Mouse (Mus musculus) forebrain, postnatal 0 days (tissue): Measurements from ENCODE around the gene Saa1. TPM values are rescaled to one million over a fixed set of nuclear protein-coding genes. Genes with fewer than 3 reads are reported as not detected.
"Not testable (repeated sequence)": the region's sequence is repeated elsewhere in the genome, so short reads cannot be mapped to it uniquely, and the experiment has no call there.

Source experiments
- ATAC-seq: fragments of 200-750 bp; cut with Nextera tagmentation; 2 replicates; pipeline ENCODE4 v1.8.0; 2017; ENCODE audit warnings: mild to moderate bottlenecking, moderate library complexity
- DNase-seq: peaks from one replicate; pipeline ENCODE4 v3.0.0-alpha.2; 2015
- H3K27ac ChIP-seq: fragments of 300-500 bp; sonication (generic); 2 replicates; pipeline ENCODE4 v1.5.1; 2014; ENCODE audit warnings: low read depth, mild to moderate bottlenecking, antibody characterized with exemption, low read length, moderate library complexity, mixed read lengths
- H3K27me3 ChIP-seq: fragments of 300-500 bp; sonication (generic); 2 replicates; pipeline ENCODE4 v1.6.1; 2014; ENCODE audit warnings: mild to moderate bottlenecking, low read length, mixed read lengths; ENCODE audit not compliant: insufficient read depth
- H3K36me3 ChIP-seq: fragments of 300-500 bp; sonication (generic); 2 replicates; pipeline ENCODE4 v1.6.1; 2014; ENCODE audit warnings: mild to moderate bottlenecking, moderate library complexity; ENCODE audit not compliant: insufficient read depth
- H3K4me1 ChIP-seq: fragments of 300-500 bp; sonication (generic); 2 replicates; pipeline ENCODE4 v1.6.1; 2014; ENCODE audit warnings: antibody characterized with exemption; ENCODE audit not compliant: insufficient read depth
- H3K4me2 ChIP-seq: fragments of 300-500 bp; sonication (generic); 2 replicates; pipeline ENCODE4 v1.6.1; 2014; ENCODE audit warnings: low read depth, mild to moderate bottlenecking, moderate library complexity
- H3K4me3 ChIP-seq: fragments of 300-500 bp; sonication (generic); 2 replicates; pipeline ENCODE4 v1.5.1; 2014; ENCODE audit warnings: low read depth, low read length, mixed read lengths
- H3K9ac ChIP-seq: fragments of 300-500 bp; sonication (generic); 2 replicates; pipeline ENCODE4 v1.6.1; 2014; ENCODE audit warnings: mild to moderate bottlenecking
- H3K9me3 ChIP-seq: fragments of 300-500 bp; sonication (generic); 2 replicates; pipeline ENCODE4 v1.6.1; 2016; ENCODE audit warnings: low read length
- CTCF ChIP-seq: sonication (generic); IDR thresholded peaks from 2 replicates; pipeline ENCODE4 v1.5.1; 2016; ENCODE audit warnings: antibody characterized with exemption, control low read depth, low read depth
- WGBS: fragments of 180-500 bp; shearing (Covaris S2); extraction: QIAGEN DNeasy Blood & Tissue Kit; methylation state at CpG from one replicate; pipeline ENCODE4 v1.1.7; 2014; 5-methylcytosine and 5-hydroxymethylcytosine counted together
- polyA plus RNA-seq: library from polyadenylated mRNA; unstranded; fragments of >200 nt; fragmentation: Nextera tagmentation; extraction: Ambion mirVana; gene quantifications from 2 replicates; pipeline ENCODE4 v1.2.1, GENCODE M21; 2015
- total RNA-seq: library from RNA; depleted of rRNA; stranded (reverse); fragments of >200 nt; gene quantifications from 2 replicates; pipeline ENCODE4 v1.2.3, GENCODE M21; 2014; rRNA removed

Saa1 gene
- total RNA-seq (not detected in 2 replicates), polyA plus RNA-seq (0.36 TPM in 1 of 2 replicates, not detected in the other)

DNA sequence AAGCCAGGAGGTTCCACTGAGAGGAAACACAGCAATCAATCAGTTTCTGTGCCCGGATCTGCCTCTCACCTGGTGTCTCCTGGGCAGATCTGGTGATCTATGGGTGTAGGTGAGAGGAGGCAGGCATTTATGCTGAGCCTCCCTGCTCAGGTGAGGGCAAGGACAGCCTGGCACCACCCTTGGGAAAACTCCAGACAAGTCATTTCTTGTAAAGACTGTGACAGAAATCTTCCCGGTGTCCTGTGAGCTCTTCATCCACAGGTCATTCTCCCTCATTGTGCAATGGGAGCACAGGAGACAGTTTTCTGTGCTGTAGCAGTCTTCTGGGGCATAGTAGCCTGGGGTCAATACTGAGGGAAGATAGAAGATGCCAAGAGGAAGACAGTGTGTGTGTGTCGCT is at the start of gene Saa1:
Saa1 (minus strand) TSS at position 101 of the 400 bp plus-strand sequence.
- WGBS = 71% methylated on average over 3 of the region's 3 CpGs

DNA sequence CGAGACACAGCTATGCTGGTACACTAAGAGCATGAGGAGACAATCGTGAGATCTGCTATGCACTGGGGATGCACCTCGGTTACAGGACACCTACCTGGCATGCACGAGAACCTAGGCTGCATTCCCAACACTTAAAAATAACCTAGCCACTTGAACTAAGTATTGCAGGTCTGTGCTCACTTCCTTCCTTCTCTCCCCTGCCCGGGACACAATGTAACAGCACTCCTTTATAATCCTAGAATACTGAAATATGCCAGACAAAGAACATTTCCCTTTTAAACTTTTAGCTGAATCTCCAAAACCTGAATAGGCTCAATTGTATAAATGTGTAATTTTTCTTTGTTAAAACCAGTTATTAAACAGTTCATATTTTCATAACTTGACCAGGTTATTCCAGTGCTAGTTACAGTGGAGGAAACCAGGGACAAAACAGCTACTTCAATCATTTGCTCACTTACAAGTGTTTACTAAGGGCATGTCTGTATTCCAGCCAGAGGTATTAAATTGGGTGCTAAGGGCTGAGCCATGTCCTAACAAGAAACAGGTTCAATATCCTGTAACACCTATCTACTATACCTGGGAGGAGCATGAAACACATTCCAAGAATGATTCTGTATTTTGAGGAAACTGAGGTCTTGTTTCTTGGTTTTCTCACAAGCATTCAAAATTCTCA is 46.5 kb upstream of the Saa1 start:
- no peak for TF ChIP-seq CTCF
- Histone ChIP-seq H3K27me3 (no peaks in the 10 kb centered on the region), H3K4me2 (no peak overlapping the region), H3K4me3 (no peak overlapping the region), H3K36me3 (peaks cover 39% of the 10 kb centered on the region), H3K9me3 (no peaks in the 10 kb centered on the region), H3K9ac (no peak overlapping the region), H3K27ac (no peak overlapping the region), H3K4me1 (no peaks in the 10 kb centered on the region)
- DNase-seq (no peak), ATAC-seq (no peak)
- 90% methylated on average over 5 of the region's 5 CpGs for WGBS

More for the DNA sequence above, at the start of gene Saa1:
- H3K36me3 ChIP-seq, H3K9ac ChIP-seq, H3K4me1 ChIP-seq, DNase-seq, ATAC-seq, H3K27me3 ChIP-seq, H3K4me2 ChIP-seq, H3K27ac ChIP-seq, H3K9me3 ChIP-seq, H3K4me3 ChIP-seq: not testable (repeated sequence)

DNA sequence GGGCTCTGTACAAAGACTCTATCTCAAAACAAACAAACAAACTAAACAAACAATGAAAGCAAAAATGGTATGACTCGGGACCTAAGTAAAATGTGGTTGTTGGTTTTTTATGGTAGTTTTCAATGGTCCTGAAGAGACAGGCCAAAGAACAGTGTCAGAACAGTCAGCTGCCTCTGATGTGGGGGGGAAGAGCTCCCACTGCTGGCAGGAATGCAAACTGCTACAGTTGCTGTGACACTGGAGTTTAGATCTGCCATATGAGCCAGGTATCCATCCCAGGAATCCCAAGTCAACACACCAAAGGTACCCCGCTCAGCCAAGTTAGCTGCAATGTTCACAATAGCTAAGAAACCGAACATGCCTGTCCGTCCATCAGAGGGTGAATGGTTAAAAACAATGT is 27.9 kb upstream of the Saa1 start:
- Histone ChIP-seq H3K9ac (no peak overlapping the region), H3K9me3 (no peaks in the 10 kb centered on the region), H3K4me1 (no peaks in the 10 kb centered on the region), H3K4me3 (no peak overlapping the region), H3K27ac (no peak overlapping the region), H3K36me3 (peaks cover 71% of the 10 kb centered on the region), H3K27me3 (no peaks in the 10 kb centered on the region), H3K4me2 (no peak overlapping the region)
- peak; percentile 76 for DNase-seq
- 69% methylated on average over 4 of the region's 4 CpGs for WGBS
- TF ChIP-seq CTCF = peak; percentile 97
- no peak for ATAC-seq

DNA sequence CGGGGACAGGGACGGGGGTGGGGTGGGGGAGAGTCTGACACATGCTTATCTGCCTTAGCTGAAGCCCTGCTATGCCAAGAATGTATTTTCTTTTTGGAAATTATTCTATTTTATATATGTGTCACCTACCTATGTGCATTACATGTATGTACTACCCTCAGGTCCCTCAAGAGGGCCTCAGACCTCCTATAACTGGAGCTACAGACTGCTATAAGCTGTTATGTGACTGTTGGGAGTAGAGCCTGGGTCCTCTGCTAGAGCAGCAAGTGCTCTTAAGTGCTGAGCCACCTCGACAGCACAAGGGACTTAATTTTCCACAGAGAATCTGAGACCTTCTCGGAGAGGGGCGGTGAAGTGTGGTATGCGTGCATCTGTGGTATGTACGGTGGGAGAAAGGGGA is 25.7 kb upstream of the Saa1 start:
- no peak for TF ChIP-seq CTCF
- no peaks in the 10 kb centered on the region for H3K9me3 ChIP-seq
- no peak overlapping the region for H3K4me3 ChIP-seq
- H3K27ac ChIP-seq = no peak overlapping the region
- DNase-seq = no peak
- H3K36me3 ChIP-seq = peaks cover 71% of the 10 kb centered on the region
- no peak overlapping the region for H3K9ac ChIP-seq
- H3K27me3 ChIP-seq = no peaks in the 10 kb centered on the region
- H3K4me2 ChIP-seq = no peak overlapping the region
- 95% methylated on average over 7 of the region's 7 CpGs for WGBS
- H3K4me1 ChIP-seq = no peaks in the 10 kb centered on the region
- ATAC-seq = no peak

DNA sequence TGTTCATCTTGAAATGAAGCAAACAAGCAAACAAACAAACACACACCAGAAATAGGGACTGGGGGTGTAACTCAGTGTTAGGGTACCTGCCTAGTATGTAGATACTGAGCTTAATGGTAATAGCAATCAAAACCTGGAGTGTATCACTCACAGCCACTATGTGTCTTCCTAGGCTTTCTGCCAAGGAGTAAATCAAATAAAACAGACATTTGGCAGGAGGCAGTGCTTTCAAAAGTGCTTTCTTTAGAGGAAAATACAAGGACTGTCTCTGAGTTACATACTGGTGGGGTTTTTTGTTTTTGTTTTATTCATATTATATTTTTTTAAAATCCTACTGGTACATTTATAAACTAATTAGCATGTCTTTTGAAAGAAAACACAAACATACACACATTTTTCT is 24.6 kb upstream of the Saa1 start:
- Histone ChIP-seq H3K9me3 (no peaks in the 10 kb centered on the region), H3K4me2 (no peak overlapping the region), H3K4me1 (no peaks in the 10 kb centered on the region), H3K27me3 (no peaks in the 10 kb centered on the region), H3K36me3 (peaks cover 71% of the 10 kb centered on the region), H3K9ac (no peak overlapping the region), H3K27ac (no peak overlapping the region), H3K4me3 (no peak overlapping the region)
- ATAC-seq = no peak
- TF ChIP-seq CTCF = no peak
- no peak for DNase-seq

DNA sequence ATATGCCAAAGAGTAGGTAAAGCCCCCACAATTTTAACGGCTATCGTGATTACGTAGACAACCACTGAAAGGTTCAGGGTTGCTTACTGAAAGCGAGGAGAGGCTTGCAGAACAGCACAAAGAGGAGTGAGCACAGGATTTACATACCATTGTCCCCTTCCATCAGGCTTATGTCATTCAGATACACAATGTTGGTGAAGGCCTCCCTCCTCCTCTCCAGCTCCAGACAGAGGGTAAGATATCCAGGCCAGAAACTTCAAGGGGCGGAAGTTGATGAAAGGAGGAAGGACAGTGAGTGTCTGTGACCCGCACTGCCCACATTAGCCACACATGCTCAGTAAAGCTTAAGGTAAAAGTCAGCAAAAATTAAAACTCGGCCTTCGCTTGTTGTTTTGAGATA is 21.9 kb upstream of the Saa1 start:
- no peak overlapping the region for H3K9ac ChIP-seq
- TF ChIP-seq CTCF = no peak
- no peak overlapping the region for H3K27ac ChIP-seq
- WGBS = 69% methylated on average over 8 of the region's 8 CpGs
- DNase-seq (no peak), ATAC-seq (no peak)
- no peak overlapping the region for H3K4me3 ChIP-seq
- no peaks in the 10 kb centered on the region for H3K9me3 ChIP-seq
- no peaks in the 10 kb centered on the region for H3K4me1 ChIP-seq
- peaks cover 69% of the 10 kb centered on the region for H3K36me3 ChIP-seq
- no peak overlapping the region for H3K4me2 ChIP-seq
- H3K27me3 ChIP-seq = no peaks in the 10 kb centered on the region

DNA sequence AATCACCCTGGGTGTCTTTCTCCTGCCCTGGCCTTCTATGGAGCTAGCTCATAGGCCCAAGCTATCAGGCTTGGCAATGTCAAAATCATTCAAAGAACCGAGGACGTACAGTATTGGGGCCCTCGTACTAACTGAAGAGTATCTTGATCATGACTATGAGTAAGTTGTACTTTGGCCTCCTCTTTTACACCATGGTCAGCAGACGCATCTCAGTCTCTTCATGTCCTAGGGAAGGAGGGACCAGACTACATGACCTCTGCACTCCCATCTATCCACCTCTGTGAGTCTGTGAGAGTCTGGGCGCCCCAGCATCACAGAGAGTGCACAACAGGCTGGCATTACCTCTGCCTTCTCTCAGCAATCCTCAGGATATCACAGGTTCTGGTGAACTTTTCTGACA is 19.8 kb upstream of the Saa1 start:
- no peak for DNase-seq
- TF ChIP-seq CTCF = no peak
- Histone ChIP-seq H3K27ac (no peak overlapping the region), H3K9me3 (no peaks in the 10 kb centered on the region), H3K36me3 (peaks cover 60% of the 10 kb centered on the region), H3K4me2 (no peak overlapping the region), H3K4me1 (no peaks in the 10 kb centered on the region), H3K9ac (no peak overlapping the region), H3K4me3 (no peak overlapping the region), H3K27me3 (no peaks in the 10 kb centered on the region)
- no peak for ATAC-seq
- 94% methylated on average over 5 of the region's 5 CpGs for whole genome bisulfite sequencing
